Mouse (Mus musculus) limb, embryonic 11.5 days (tissue): Measurements from ENCODE around the gene H2al1b. TPM values are rescaled to one million over a fixed set of nuclear protein-coding genes. Genes with fewer than 3 reads are reported as not detected.
A peak's percentile ranks its signal among the peaks of the same experiment; 100 is the strongest.
"Not testable (repeated sequence)": the region's sequence is repeated elsewhere in the genome, so short reads cannot be mapped to it uniquely, and the experiment has no call there.

Experiments used
- ATAC-seq: fragments of 200-750 bp; cut with Nextera tagmentation; 2 replicates; pipeline ENCODE4 v1.8.0; 2017; ENCODE audit warnings: low read depth; ENCODE audit not compliant: insufficient number of reproducible peaks, low FRiP score, low TSS enrichment
- DNase-seq: peaks from one replicate; pipeline ENCODE4 v3.0.0-alpha.2; 2015; ENCODE audit warnings: low spot score
- H3K27ac ChIP-seq: fragments of 300-500 bp; sonication (generic); replicated peaks from 2 replicates; pipeline ENCODE4 v1.5.1; 2014; ENCODE audit warnings: low read depth, mild to moderate bottlenecking, low read length
- H3K27me3 ChIP-seq: fragments of 300-500 bp; sonication (generic); 2 replicates; pipeline ENCODE4 v1.6.1; 2014; ENCODE audit warnings: mild to moderate bottlenecking, low read length, mixed read lengths; ENCODE audit not compliant: control insufficient read depth, insufficient read depth
- H3K36me3 ChIP-seq: fragments of 300-500 bp; sonication (generic); 2 replicates; pipeline ENCODE4 v1.6.1; 2014; ENCODE audit warnings: mild to moderate bottlenecking, low read length, moderate library complexity, mixed read lengths; ENCODE audit not compliant: control insufficient read depth, insufficient read depth
- H3K4me1 ChIP-seq: fragments of 300-500 bp; sonication (generic); 2 replicates; pipeline ENCODE4 v1.6.1; 2014; ENCODE audit warnings: low read length, mixed read lengths; ENCODE audit not compliant: control insufficient read depth, insufficient read depth
- H3K4me2 ChIP-seq: fragments of 300-500 bp; sonication (generic); 2 replicates; pipeline ENCODE4 v1.6.1; 2014; ENCODE audit warnings: low read depth, mild to moderate bottlenecking, moderate library complexity; ENCODE audit not compliant: severe bottlenecking
- H3K4me3 ChIP-seq: fragments of 300-500 bp; sonication (generic); 2 replicates; pipeline ENCODE4 v1.5.1; 2014; ENCODE audit warnings: low read depth, low read length
- H3K9ac ChIP-seq: fragments of 300-500 bp; sonication (generic); 2 replicates; pipeline ENCODE4 v1.6.1; 2014; ENCODE audit warnings: mild to moderate bottlenecking, low read length
- H3K9me3 ChIP-seq: fragments of 300-500 bp; sonication (generic); 2 replicates; pipeline ENCODE4 v1.6.1; 2016; ENCODE audit warnings: low read length; ENCODE audit not compliant: control insufficient read depth
- WGBS: fragments of 180-500 bp; shearing (Covaris S2); extraction: QIAGEN DNeasy Blood & Tissue Kit; methylation state at CpG from one replicate; pipeline ENCODE4 v1.1.7; 2014; 5-methylcytosine and 5-hydroxymethylcytosine counted together
- polyA plus RNA-seq: library from polyadenylated mRNA; unstranded; fragments of >200 nt; fragmentation: Nextera tagmentation; extraction: Ambion mirVana; gene quantifications from 2 replicates; pipeline ENCODE4 v1.2.1, GENCODE M21; 2014

The H2al1b gene
- polyA plus RNA-seq = not detected in 2 replicates

DNA sequence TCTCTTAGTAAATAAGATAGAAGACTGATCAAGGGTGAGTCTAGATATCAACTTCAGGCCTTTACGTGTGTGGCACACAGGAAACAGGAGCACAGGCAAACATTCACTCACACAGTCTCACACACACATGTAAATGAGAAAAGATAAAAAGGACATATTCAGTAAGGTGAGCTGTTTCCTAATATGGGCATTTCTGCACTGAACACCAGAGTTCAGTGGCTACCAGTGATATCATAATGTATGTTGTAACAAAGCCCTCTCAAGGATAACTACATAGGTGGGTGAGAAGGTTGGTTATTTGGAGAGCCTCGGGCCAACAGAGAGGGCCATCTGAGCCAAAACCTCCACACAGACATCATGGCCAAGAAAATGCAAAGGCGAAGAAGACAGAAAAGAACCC, at the start of gene H2al1b:
Gene H2al1b, plus strand, starts transcription at position 301 of the 400 bp plus-strand sequence.
- DNase-seq, H3K4me3 ChIP-seq: not testable (repeated sequence)

DNA sequence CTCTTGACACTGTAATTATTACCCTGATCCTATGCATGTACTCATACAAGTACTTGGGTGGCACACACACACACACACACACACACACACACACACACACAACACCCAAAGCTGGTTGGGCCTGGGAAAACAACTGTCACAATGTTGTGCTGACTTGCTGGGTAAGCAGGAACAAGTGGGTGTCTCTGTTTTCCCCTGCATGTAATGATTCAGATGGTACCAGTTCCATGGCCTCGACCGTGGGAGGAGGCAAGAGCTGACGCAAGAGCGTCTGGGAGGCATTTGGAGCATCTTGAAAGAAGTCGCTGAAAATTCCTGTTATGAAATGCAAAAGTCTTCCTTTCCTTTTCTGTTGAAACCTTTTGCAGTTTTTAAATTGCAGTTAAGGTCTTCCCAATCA, 48.2 kb upstream of the H2al1b start:
- ATAC-seq = no peak
- no peak overlapping the region for H3K4me2 ChIP-seq
- no peak overlapping the region for H3K4me3 ChIP-seq
- no peak overlapping the region for H3K9ac ChIP-seq
- no peaks in the 10 kb centered on the region for H3K36me3 ChIP-seq
- H3K27me3 ChIP-seq = peaks cover 2% of the 10 kb centered on the region; the same call in 1 of the 2 replicates
- H3K4me1 ChIP-seq = peaks cover 6% of the 10 kb centered on the region; the same call in 1 of the 2 replicates
- no peak overlapping the region for H3K27ac ChIP-seq
- H3K9me3 ChIP-seq = no peaks in the 10 kb centered on the region
- WGBS = 55% methylated on average over 5 of the region's 5 CpGs
- DNase-seq = no peak

More for the DNA sequence above, at the start of gene H2al1b:
- not testable (repeated sequence) for ATAC-seq, H3K9me3 ChIP-seq, H3K9ac ChIP-seq, H3K27ac ChIP-seq, H3K36me3 ChIP-seq, H3K27me3 ChIP-seq, H3K4me1 ChIP-seq, H3K4me2 ChIP-seq
- 100% methylated on average over 1 of the region's 3 CpGs for WGBS

DNA sequence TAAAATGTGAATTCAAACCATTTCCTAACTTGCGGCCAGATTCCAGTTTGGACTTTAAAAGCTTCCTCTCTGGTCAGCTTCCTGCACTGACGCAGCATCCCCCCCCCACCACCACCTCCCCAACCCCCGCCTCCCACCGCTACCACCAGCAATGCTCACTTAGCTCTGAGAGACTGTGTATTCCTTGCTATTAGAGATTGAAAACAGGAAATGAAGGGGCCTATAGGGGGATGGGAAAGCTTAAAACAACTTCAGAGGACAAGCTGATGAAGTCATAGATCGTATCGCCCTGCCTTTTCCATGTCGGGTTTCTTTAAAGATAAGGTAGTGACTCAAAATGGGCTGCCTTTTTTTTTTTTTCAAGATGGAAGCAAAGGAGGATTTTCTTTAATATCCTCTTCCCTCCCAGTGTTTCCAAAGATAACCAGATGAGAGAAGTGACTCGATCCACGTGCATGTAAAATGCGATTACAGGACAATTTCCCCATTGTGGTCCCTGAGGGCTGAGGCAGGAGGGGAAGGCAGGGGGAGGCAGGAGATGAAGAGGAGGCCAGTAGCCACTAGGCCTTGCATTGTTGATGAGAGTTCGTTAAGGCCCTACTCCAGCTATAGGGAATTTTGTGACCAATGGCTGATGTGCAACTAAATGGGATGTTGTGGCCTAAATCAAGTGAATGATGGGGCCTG, 47.6 kb upstream of the H2al1b start:
- no peak overlapping the region for H3K4me2 ChIP-seq
- no peak overlapping the region for H3K9ac ChIP-seq
- peaks cover 2% of the 10 kb centered on the region; the same call in 1 of the 2 replicates for H3K27me3 ChIP-seq
- WGBS = 42% methylated on average over 11 of the region's 11 CpGs
- no peak for DNase-seq
- no peak for ATAC-seq
- no peak overlapping the region for H3K27ac ChIP-seq
- no peaks in the 10 kb centered on the region for H3K36me3 ChIP-seq
- no peaks in the 10 kb centered on the region for H3K9me3 ChIP-seq
- no peak overlapping the region for H3K4me3 ChIP-seq
- H3K4me1 ChIP-seq = peaks cover 6% of the 10 kb centered on the region; the same call in 1 of the 2 replicates

DNA sequence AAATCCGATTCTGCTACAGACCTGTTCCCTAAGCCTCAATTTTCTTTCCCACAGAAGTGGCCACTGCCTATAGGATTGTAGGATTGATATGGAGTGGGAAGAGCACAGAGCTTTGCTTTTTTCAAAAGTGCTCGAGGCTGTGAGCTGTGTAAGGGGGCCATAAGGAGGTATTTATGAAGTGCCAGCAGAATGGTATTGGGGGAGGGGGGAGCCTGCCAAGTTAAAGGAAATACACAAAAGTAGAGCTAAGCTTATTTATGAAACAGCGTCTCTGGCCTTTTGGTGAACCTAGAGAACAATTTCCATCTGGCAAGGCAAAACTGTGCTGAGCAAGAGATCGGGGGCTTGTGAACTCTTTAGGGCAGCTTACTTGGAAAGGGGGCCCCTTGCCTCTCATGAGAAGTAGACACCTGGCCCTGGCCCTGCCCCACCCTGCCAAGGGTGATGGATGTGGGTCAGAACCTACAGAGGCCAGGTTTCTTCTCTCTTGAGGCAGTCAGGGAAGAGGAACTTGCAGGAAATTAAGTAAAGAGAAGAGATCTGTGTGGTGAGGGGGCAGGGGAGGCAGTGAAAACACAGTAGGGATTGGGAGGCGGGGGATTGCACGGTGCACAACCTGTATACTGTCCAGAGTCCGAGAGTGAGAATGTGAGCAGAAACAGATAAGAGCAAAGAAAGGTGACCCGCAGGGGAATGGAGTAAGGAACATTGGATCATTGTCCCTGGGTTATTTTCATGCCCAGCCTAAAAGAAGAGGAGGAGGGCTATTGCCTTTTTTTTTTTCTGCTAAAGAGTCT, 46.5 kb upstream of the H2al1b start:
- Histone ChIP-seq H3K4me2 (no peak overlapping the region), H3K27me3 (peaks cover 2% of the 10 kb centered on the region; the same call in 1 of the 2 replicates), H3K4me1 (peaks cover 3% of the 10 kb centered on the region; the same call in 1 of the 2 replicates), H3K9me3 (no peaks in the 10 kb centered on the region), H3K27ac (no peak overlapping the region), H3K4me3 (no peak overlapping the region), H3K9ac (no peak overlapping the region), H3K36me3 (no peaks in the 10 kb centered on the region)
- 31% methylated on average over 8 of the region's 8 CpGs for WGBS
- DNase-seq = peak; percentile 39
- peak; percentile 62; the same call in 1 of the 2 replicates for ATAC-seq

DNA sequence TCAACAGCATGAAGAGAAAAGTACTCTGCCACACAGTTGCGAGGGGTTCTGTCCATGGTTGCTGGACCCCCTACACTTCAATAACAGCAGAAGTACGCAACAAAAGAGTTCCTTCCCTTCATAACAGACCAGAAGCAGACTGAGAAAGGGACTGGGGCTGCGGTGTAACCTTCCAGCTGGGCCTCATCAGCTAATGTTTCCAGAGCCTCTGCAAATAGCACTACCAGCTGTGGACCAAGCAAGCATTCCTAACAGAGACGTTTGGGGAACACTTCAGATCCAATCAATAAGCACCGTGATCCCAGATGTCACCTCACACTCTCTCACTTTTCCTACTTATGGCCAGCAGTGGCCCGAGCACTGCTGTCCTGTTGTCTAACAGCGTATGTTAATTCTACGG, 37.3 kb upstream of the H2al1b start:
- H3K9me3 ChIP-seq = no peaks in the 10 kb centered on the region
- WGBS = 58% methylated on average over 8 of the region's 8 CpGs
- no peak overlapping the region for H3K9ac ChIP-seq
- H3K27ac ChIP-seq = no peak overlapping the region
- no peak for ATAC-seq
- no peaks in the 10 kb centered on the region for H3K4me1 ChIP-seq
- no peak overlapping the region for H3K4me3 ChIP-seq
- no peak overlapping the region for H3K4me2 ChIP-seq
- DNase-seq = no peak
- no peaks in the 10 kb centered on the region for H3K36me3 ChIP-seq
- H3K27me3 ChIP-seq = no peaks in the 10 kb centered on the region

DNA sequence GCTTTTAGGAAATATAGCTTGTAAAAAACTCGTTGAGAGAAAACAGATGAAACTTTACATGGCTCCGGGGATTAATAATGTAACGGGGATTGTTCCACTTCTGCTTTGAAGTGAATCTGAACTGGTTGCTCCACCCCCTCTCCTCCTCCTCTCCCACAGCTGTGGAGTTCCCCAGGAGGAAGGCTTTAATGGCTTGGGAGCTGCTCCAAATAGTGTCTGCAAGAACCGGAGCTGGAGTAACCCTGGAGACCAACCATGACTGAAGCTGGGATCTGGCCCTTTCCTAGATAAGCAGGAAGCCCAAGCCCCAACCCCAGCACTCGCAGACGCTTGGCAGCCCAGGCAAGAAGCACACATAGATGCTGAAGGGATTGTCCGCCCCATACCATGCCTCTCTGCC, 34.4 kb upstream of the H2al1b start:
- H3K27ac ChIP-seq = no peak overlapping the region
- WGBS = 58% methylated on average over 7 of the region's 7 CpGs
- no peak overlapping the region for H3K4me3 ChIP-seq
- no peak for ATAC-seq
- H3K4me1 ChIP-seq = no peaks in the 10 kb centered on the region
- no peak overlapping the region for H3K9ac ChIP-seq
- H3K4me2 ChIP-seq = no peak overlapping the region
- H3K27me3 ChIP-seq = no peaks in the 10 kb centered on the region
- no peaks in the 10 kb centered on the region for H3K36me3 ChIP-seq
- no peaks in the 10 kb centered on the region for H3K9me3 ChIP-seq
- no peak for DNase-seq

DNA sequence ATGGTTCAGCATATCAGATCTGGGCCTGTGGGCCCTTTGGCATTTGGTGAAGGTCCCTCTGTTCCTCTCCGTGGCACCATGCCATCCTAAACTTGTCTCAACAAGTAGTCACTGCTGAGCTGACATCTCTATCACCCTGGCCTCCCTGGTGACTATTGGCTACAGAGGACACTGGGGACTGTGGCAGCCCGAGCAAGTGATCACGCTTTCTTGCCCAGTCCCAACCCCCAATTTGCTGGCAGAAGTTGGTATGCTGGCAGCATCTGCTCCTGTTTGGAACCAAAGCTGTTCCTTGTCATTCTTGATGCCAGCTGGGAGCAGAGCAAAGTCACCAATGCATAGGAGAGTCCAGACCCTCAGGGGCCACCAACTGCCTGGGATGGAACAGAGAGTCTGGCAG, 33.2 kb upstream of the H2al1b start:
- Histone ChIP-seq H3K4me2 (no peak overlapping the region), H3K4me3 (no peak overlapping the region), H3K4me1 (no peaks in the 10 kb centered on the region), H3K9me3 (no peaks in the 10 kb centered on the region), H3K27ac (no peak overlapping the region), H3K36me3 (no peaks in the 10 kb centered on the region), H3K27me3 (no peaks in the 10 kb centered on the region), H3K9ac (no peak overlapping the region)
- 89% methylated on average over 3 of the region's 3 CpGs for WGBS
- ATAC-seq (no peak), DNase-seq (no peak)

DNA sequence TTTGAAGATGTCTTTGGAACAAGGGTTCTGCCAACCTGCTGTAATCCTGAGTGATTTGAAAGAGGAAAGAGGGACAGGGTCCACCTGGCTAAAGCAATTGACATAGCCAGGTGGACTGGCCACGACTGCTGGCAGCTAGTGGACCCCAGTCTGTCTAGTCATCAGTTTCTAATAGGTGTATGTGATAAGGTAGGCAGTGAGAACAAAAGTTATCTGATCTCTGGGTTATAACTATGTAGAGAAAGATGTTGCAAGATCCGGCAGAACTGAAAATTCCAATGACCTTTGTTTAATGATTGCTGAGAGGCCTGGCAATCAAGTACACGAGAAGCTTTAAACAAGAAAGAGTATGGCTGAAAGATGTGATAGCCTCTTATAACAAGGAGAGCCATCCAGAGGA, 29.0 kb upstream of the H2al1b start:
- Histone ChIP-seq H3K9ac (no peak overlapping the region), H3K9me3 (no peaks in the 10 kb centered on the region), H3K27me3 (peaks cover 7% of the 10 kb centered on the region; the same call in 1 of the 2 replicates), H3K27ac (no peak overlapping the region), H3K4me1 (no peaks in the 10 kb centered on the region), H3K4me3 (no peak overlapping the region), H3K4me2 (no peak overlapping the region), H3K36me3 (no peaks in the 10 kb centered on the region)
- DNase-seq (no peak), ATAC-seq (no peak)
- 89% methylated on average over 3 of the region's 3 CpGs for WGBS
